Mouse (Mus musculus) c-Kit-positive CD71-negative TER-119-negative erythroid progenitor cells, embryonic 14.5 days (primary cell): Measurements from ENCODE around the gene Csrnp3.

ENCODE experiments used
- DNase-seq: peaks from one replicate; pipeline ENCODE4 v3.0.0-alpha.2; 2013; ENCODE audit warnings: low read depth

Gene Csrnp3

GRCm38 (mm10) chr2:65870919-65871582 is 25.5 kb downstream of the Csrnp3 start:
- DNase-seq, result no peak

- no peak for DNase-seq
Measured at GRCm38 (mm10) chr2:65891590-65891989, 46.0 kb downstream of the Csrnp3 start.

GRCm38 (mm10) chr2:65893241-65893640 is 47.7 kb downstream of the Csrnp3 start:
- DNase-seq, result no peak

DNA sequence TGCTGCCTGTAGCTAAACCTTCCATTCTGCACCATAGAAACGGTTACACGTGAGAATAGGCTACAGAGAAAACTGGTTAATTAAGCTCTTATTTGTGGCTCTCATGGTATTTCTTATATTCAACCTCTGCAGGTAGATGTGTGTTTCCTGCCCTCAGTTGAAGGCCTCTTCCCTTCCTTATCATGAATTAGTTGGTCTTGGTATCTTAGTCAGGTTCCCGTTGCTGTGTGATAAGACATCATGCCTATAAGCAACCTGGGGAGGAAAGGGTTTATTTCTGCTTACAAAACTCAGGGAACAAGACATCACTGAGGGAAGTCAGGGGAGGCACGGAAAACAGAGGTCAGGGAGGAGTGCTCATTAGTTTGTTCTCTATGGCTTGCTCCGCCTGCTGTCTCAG is 48.7 kb downstream of the Csrnp3 start:
- no peak for DNase-seq

- no peak for DNase-seq
Measured at GRCm38 (mm10) chr2:65896542-65896941, 51.0 kb downstream of the Csrnp3 start.

DNA sequence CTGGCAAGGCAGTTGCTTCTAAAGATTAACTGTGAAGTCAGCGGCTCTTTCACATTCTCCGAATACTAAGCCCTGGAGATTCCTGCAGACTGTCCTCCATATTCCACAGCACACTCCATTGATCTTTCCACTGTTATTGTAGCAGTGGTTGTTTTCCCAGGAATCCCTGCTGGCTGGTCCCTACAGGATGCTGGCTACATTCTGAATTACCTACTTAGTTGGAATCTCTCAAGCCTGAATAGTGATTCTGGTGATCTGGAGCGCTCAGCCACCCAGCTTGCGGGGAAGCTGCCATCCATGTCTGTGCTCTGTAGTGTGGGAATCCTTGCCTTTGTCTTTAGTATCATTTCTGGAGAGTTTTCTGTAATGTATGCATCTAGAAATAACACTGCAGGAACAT is 51.5 kb downstream of the Csrnp3 start:
- no peak for DNase-seq

DNA sequence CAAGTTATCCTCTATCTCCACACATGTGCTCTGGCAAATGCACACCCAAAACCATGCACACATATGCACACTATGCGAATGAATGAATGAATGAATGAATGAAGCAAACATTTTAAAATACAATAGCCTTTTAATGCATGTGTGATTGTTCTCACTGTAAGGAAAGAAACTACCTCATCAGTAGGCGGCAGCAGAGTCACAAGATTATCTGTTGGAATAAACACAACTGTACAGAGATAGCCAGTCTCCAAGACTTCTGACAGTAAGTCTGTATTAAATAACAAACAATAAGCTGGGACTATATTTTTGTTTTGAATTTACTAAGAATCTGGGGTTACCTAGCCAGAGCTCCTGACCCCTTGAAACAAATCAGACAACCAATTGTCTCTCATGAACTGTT is 53.9 kb downstream of the Csrnp3 start:
- no peak for DNase-seq

GRCm38 (mm10) chr2:65908526-65908925 is 63.0 kb downstream of the Csrnp3 start:
- DNase-seq, result no peak

DNA sequence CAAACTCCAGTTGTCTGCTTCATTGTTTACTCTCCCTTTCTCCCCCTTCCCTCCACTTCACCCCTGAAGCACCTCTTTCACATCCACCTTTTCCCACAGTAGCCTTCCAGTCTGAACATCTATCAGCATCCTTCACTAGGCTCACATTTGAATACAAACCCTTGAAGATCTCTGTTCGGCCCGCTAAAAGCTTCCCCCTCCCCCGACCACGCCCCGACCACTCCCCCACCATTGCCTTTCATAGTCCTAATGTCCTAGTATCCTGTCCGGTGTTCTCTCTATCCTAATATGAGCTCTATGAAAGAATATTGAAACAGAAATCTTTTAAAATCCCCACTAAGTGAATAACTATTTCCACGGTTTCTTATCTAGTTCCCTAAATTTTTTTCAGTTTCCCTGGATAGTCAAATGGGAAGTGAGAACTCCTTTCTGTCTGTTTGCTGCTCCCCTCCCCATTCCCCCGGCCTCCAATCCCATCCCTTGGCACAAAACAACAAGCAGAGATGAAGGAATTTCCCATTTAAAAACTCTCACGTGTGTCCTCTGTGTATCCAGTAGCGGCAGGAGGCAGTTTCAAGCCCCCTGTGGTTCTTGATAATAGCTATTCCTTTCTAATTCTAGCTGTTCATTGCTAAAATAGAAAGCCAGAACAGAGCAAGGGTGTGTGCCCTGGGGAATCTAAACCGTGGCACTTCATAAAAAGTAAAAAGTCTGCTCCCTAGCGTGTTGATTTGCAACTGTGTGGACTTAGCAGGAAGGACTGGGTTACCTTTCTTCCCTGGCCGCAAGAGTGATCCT is 64.4 kb downstream of the Csrnp3 start:
- no peak for DNase-seq

DNA sequence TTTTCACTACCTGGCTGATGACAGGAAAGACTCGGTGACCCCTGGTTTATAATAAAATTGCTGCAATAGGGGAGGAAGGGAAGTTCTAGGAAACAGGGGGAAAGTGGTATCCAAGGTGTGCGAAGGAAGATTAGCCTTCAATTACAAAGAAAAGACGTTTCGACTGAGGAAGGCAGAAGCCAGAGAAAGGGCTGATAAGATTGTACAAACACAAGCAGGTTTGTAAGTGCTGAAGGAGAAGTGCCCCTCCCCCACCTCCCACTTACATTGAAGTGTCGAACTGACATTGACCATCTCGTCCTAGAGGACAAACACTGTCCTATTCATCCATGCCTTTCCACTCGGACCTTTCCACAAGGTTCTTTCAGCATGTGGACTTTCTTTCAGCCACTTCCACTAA is 70.4 kb downstream of the Csrnp3 start:
- no peak for DNase-seq

DNA sequence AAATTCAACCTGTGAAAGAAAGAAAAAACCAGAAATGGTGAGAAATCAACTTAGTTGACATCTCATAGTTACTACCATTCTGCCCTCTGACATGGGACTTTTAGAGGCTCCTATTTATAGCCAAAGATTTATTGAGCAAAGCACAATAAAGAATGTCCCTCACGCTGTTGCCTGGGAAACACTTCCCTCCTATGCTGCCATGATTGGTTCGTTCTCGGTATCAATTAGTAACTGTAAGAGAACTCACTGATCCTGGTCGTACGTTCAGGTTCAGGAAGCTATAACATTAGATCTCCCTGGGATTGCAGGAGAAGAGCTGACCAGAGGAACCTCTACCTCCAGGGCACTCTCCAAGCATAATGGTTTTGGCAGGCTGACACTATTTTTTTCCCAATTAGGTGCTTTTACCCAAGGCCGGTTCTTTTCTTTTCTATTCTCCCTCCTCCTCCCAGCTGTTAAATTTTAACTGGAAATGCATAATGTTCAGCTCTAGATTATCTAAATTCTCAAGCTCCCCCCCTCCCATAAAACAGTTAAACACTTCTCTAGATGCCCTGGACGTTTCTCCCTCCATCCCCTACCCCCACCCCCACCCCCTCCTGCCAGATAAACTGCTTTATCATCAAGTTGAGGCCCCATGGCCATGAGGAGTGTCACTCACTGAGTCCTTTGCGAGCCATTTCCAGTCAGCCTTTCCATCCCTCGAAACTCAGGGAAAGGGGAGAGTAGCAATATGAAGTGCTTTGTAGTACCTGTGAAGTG is 75.3 kb downstream of the Csrnp3 start:
- no peak for DNase-seq

GRCm38 (mm10) chr2:65925363-65925941 is 79.9 kb downstream of the Csrnp3 start:
- DNase-seq, result no peak

GRCm38 (mm10) chr2:65926935-65927708 is 81.6 kb downstream of the Csrnp3 start:
- DNase-seq, result no peak

DNA sequence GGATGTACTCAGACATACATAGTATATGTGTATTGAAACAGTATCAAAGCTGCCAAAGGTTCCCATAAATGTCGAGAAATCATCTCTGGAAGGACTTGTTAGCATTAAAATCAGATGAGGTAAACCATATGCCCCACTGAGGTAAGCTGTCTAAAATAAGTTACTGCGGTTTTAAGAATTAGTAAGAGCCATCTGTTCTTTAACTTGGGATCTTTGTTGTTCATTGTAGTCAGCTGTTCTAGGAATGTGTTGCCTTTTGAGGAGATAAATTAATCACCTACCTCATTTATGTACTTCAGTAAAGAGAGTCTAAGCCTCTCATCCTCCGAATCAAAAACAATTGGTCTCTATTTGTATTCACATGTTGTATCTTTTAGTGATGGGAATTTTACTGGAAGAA is 83.7 kb downstream of the Csrnp3 start:
- no peak for DNase-seq

DNA sequence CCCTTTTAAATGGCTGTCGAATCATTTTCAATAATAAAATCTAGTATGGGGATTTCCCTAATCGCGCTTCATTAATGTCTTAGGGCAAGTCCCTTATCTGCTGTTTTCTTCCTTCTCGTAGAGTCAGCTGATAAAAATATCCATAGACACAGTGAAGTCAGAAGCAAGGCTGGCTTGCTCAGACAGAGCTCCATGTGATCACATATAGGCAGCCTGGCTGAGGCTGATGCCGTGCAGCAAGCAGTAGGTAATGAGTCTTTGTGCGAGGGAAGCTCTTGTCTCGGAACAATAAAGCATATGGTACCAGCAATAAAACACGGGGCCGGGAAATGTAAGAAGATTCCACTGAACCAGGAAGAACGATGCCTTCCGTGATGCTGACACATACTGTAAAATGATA is 84.4 kb downstream of the Csrnp3 start:
- DNase-seq, result no peak

DNA sequence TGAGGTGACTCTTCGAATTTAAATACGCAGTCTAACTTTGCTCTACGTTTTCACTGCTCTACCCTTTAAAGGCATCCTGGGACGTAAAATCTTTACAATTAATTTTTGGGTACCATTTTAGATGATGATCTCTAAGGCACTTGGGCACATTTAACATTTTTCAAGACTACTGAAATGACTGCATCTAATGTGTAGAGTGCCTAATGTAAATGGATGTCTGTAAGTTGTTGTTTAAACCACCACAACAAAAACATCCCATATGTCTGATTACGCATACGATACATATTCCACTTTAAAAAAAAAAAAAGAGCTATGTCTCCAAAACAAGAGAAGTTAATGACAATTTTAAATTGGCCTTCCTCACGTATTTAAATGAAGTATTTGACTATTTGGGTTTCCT is 85.7 kb downstream of the Csrnp3 start:
- DNase-seq, result no peak

- no peak for DNase-seq
Measured at GRCm38 (mm10) chr2:65931841-65932311, 86.3 kb downstream of the Csrnp3 start.

GRCm38 (mm10) chr2:65934099-65934498 is 88.5 kb downstream of the Csrnp3 start:
- DNase-seq, result no peak

DNA sequence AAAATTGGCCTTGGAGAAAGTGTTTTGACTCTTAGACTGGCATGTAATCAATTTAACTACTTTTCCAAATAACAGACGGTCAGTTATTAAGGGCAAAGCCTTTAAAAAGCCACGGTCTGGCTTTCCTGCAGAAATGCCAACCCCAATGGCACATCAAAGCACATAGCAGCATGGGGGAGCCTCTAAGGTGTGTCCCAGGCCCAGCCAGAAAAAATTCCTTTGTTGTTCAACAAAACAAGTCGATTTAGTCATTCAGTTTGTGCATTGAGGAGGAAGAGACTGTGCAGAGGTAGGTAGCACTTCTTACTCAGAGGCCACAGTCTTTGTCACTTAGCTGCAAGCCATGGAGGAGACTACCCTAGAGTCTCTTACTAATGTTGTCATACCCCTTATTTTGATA is 93.3 kb downstream of the Csrnp3 start:
- DNase-seq, result no peak

DNA sequence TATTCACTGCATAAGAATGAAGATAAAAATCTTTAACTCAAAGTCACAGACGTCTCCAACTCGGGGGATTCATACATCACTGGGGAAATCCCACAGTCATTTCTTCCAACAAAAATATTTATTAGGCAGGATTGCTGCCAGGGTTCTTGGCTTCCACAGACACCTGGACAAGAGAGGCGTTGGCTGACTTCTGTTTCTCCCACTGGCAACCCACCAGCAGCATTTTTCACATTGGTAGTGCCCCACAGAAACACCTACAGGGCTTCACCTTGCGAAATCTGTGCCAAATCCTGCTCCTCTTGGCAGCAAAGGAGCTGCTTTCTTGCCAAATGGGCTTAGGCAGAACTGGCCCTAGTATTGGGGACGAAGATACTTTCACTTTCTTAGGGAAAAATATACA is 94.8 kb downstream of the Csrnp3 start:
- no peak for DNase-seq

GRCm38 (mm10) chr2:65942346-65942745 is 96.8 kb downstream of the Csrnp3 start:
- no peak for DNase-seq

GRCm38 (mm10) chr2:65948808-65949207 is 103.2 kb downstream of the Csrnp3 start:
- DNase-seq, result no peak
